Mouse (Mus musculus): ENCODE data around the gene Zfhx2. TPM values are rescaled to one million over a fixed set of nuclear protein-coding genes. Genes with fewer than 3 reads are reported as not detected.

Gene Zfhx2
- polyA plus RNA-seq, 1 experiment = 0.98 TPM

DNA sequence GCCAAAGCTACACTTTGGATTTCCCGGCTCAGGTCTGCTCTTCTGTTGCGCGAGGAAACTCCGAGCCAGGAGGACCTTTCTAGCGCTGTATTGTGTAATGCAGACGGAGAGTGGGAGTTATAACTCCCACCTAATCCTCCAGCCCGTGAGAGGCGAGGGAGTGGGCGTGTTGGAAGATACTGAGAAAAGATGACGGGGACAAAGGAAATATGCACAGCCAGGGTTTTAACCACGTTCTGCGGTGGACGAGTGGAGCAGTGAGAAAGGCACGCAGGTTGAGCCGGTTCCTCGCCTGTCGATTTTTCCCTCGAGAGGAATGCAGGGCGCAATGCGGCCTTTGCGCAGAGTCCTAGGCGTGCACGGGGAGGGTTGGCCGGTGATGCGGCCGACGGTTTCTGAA lies 77.5 kb downstream of the Zfhx2 start:
- H3K4me2 ChIP-seq (ENCODE audit: low read depth) = peak overlapping the region; percentile 95
- H3K4me3 ChIP-seq = peak overlapping the region; percentile 53
- H3K79me2 ChIP-seq (ENCODE audit: control insufficient read depth, insufficient read depth) = peaks cover 3% of the 10 kb centered on the region
- H3K27me3 ChIP-seq (ENCODE audit: control insufficient read depth, insufficient read depth, insufficient read length) = no peaks in the 10 kb centered on the region
- TF ChIP-seq MYOD1 (IDR thresholded peaks at IDR 0.05; ENCODE audit: control insufficient read depth in 1 of 3, insufficient read length in 2 of 3, low read depth in 2 of 3) (no peak), CEBPB (IDR thresholded peaks at IDR 0.05; ENCODE audit: insufficient read depth, poor library complexity, severe bottlenecking) (0 out of 2 replicates have a peak, but pooled peaks have one; percentile 26), SRF (IDR thresholded peaks at IDR 0.05; ENCODE audit: control insufficient read depth, insufficient read length, low read depth) (no peak), TCF3 (IDR thresholded peaks at IDR 0.05; ENCODE audit: insufficient read length, low read depth) (no peak)
- H3K36me3 ChIP-seq (ENCODE audit: control insufficient read depth, insufficient read depth) = peaks cover 5% of the 10 kb centered on the region
- H3ac ChIP-seq (ENCODE audit: control insufficient read depth, insufficient read length) = peak overlapping the region; percentile 78

DNA sequence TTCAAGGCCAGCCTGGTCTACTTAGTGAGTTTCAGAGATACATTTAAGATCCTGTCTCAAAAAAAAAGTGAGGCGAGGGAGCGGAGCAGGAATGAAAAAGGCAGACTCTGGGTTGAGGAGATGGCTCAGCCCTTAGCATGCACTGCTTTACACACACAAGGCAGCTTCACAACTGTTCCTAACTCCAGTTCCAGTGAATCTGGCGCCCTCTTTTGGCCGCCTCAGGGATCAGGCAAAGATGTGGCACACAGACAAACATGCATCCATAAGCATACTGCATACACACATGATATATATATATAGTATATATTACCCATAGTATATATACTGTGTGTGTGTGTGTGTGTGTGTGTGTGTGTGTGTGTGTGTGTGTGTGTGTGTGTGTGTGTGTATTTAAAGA lies 81.0 kb downstream of the Zfhx2 start:
- Histone ChIP-seq H3K36me3 (ENCODE audit: control insufficient read depth, insufficient read depth) (no peaks in the 10 kb centered on the region), H3K4me2 (ENCODE audit: low read depth) (no peak overlapping the region), H3ac (ENCODE audit: control insufficient read depth, insufficient read length) (no peak overlapping the region), H3K27me3 (ENCODE audit: control insufficient read depth, insufficient read depth, insufficient read length) (no peaks in the 10 kb centered on the region), H3K79me2 (ENCODE audit: control insufficient read depth, insufficient read depth) (peaks cover 2% of the 10 kb centered on the region), H3K4me3 (no peak overlapping the region)
- no peak for TF ChIP-seq SRF (IDR thresholded peaks at IDR 0.05; ENCODE audit: control insufficient read depth, insufficient read length, low read depth)
- TF ChIP-seq POLR2A (IDR thresholded peaks at IDR 0.05; ENCODE audit: insufficient read length, low read depth) = no peak

Other genes with a start within 250 kb of the Zfhx2 start
- 2.5 TPM for gene Homez, start 221.4 kb downstream of the Zfhx2 start, polyA plus RNA-seq (2012; fragmentation: generic; extraction: Trizol)
- gene Ppp1r3e, start 214.8 kb downstream of the Zfhx2 start, polyA plus RNA-seq (2012; fragmentation: generic; extraction: Trizol) = 0.71 TPM
- gene Bcl2l2, start 208.9 kb downstream of the Zfhx2 start, polyA plus RNA-seq (2012; fragmentation: generic; extraction: Trizol) = 20.5 TPM
- 0.47 TPM for gene Gm20521, start 208.9 kb downstream of the Zfhx2 start, polyA plus RNA-seq (2012; fragmentation: generic; extraction: Trizol)
- gene Pabpn1, start 199.8 kb downstream of the Zfhx2 start, polyA plus RNA-seq (2012; fragmentation: generic; extraction: Trizol) = 70.6 TPM
- 0.92 TPM for gene Slc22a17, start 179.2 kb downstream of the Zfhx2 start, polyA plus RNA-seq (2012; fragmentation: generic; extraction: Trizol)
- 0.95 TPM for gene Efs, start 166.2 kb downstream of the Zfhx2 start, polyA plus RNA-seq (2012; fragmentation: generic; extraction: Trizol)
- 0.05 TPM for gene Il25, start 159.6 kb downstream of the Zfhx2 start, polyA plus RNA-seq (2012; fragmentation: generic; extraction: Trizol)
- gene Cmtm5, start 156.1 kb downstream of the Zfhx2 start, polyA plus RNA-seq (2012; fragmentation: generic; extraction: Trizol) = not detected
- 15.0 TPM for gene Myh6, start 125.4 kb downstream of the Zfhx2 start, polyA plus RNA-seq (2012; fragmentation: generic; extraction: Trizol)
- gene Gm17428, start 115.4 kb downstream of the Zfhx2 start, polyA plus RNA-seq (2012; fragmentation: generic; extraction: Trizol) = not detected
- 56.5 TPM for gene Myh7, start 97.7 kb downstream of the Zfhx2 start, polyA plus RNA-seq (2012; fragmentation: generic; extraction: Trizol)
- gene Ngdn, start 76.9 kb downstream of the Zfhx2 start, polyA plus RNA-seq (2012; fragmentation: generic; extraction: Trizol) = 39.4 TPM
- 10.8 TPM for gene Thtpa, start 2.5 kb upstream of the Zfhx2 start, polyA plus RNA-seq (2012; fragmentation: generic; extraction: Trizol)
- gene Ap1g2, start 14.3 kb upstream of the Zfhx2 start, polyA plus RNA-seq (2012; fragmentation: generic; extraction: Trizol) = 6.5 TPM
- gene Jph4, start 24.6 kb upstream of the Zfhx2 start, polyA plus RNA-seq (2012; fragmentation: generic; extraction: Trizol) = not detected
- gene Dhrs2, start 129.7 kb upstream of the Zfhx2 start, polyA plus RNA-seq (2012; fragmentation: generic; extraction: Trizol) = not detected

Data from myocyte (in vitro differentiated cells).